Mouse (Mus musculus) liver, embryonic 14.5 days (tissue): ENCODE results near the gene Immt. TPM values are rescaled to one million over a fixed set of nuclear protein-coding genes. Genes with fewer than 3 reads are reported as not detected.

Source experiments
- ATAC-seq: fragments of 200-750 bp; cut with Nextera tagmentation; 2 replicates; pipeline ENCODE4 v1.8.0; 2017; ENCODE audit warnings: moderate number of reproducible peaks, mild to moderate bottlenecking, moderate library complexity; ENCODE audit not compliant: insufficient read depth
- DNase-seq, 3 experiments: peaks; one replicate each; pipeline ENCODE4 v3.0.0-alpha.2; 2012 to 2013; ENCODE audit warnings: low read depth in 3 of 3, low spot score in 3 of 3
- H3K27ac ChIP-seq: fragments of 300-500 bp; sonication (generic); 2 replicates; pipeline ENCODE4 v1.5.1; 2014; ENCODE audit warnings: moderate library complexity, mild to moderate bottlenecking, control low read depth, inconsistent platforms
- H3K27me3 ChIP-seq: fragments of 300-500 bp; sonication (generic); 2 replicates; pipeline ENCODE4 v1.6.1; 2014; ENCODE audit warnings: mild to moderate bottlenecking, low read length, moderate library complexity; ENCODE audit not compliant: control insufficient read depth, insufficient read depth
- H3K36me3 ChIP-seq: fragments of 300-500 bp; sonication (generic); replicated peaks from 2 replicates; pipeline ENCODE4 v1.6.1; 2014; ENCODE audit warnings: low read depth; ENCODE audit not compliant: control insufficient read depth, insufficient read depth
- H3K4me1 ChIP-seq, 2 experiments: fragments of 200-500 bp in 1 of 2; fragments of 300-500 bp in 1 of 2; sonication (generic) in 1 of 2; replicated peaks; 2 replicates each; pipeline ENCODE4 v1.6.1; 2012 to 2014; ENCODE audit warnings: antibody characterized with exemption in 1 of 2, inconsistent platforms in 1 of 2, low read length in 1 of 2; ENCODE audit not compliant: control insufficient read depth in 2 of 2, insufficient read depth in 2 of 2
- H3K4me2 ChIP-seq: fragments of 300-500 bp; sonication (generic); 2 replicates; pipeline ENCODE4 v1.6.1; 2014; ENCODE audit warnings: low read depth, mild to moderate bottlenecking, control low read depth, moderate library complexity
- H3K4me3 ChIP-seq, 2 experiments: fragments of 200-500 bp in 1 of 2; fragments of 300-500 bp in 1 of 2; sonication (generic) in 1 of 2; 2 replicates each; pipeline ENCODE4 v1.5.1; 2012 to 2014; ENCODE audit warnings: low read depth in 2 of 2, low read length in 2 of 2, mild to moderate bottlenecking in 2 of 2, control low read depth in 1 of 2, inconsistent platforms in 1 of 2, moderate library complexity in 1 of 2; ENCODE audit not compliant: insufficient read depth in 1 of 2
- H3K9ac ChIP-seq: fragments of 300-500 bp; sonication (generic); replicated peaks from 2 replicates; pipeline ENCODE4 v1.6.1; 2014; ENCODE audit warnings: mild to moderate bottlenecking, control low read depth, moderate library complexity
- H3K9me3 ChIP-seq: fragments of 300-500 bp; sonication (generic); 2 replicates; pipeline ENCODE4 v1.6.1; 2016; ENCODE audit warnings: low read length, mixed read lengths; ENCODE audit not compliant: control insufficient read depth
- CTCF ChIP-seq: IDR thresholded peaks from 2 replicates; pipeline ENCODE4 v1.5.1; 2016; ENCODE audit warnings: antibody characterized with exemption, low read depth, control low read depth
- EP300 ChIP-seq: IDR thresholded peaks from 2 replicates; pipeline ENCODE4 v1.6.1; 2016; ENCODE audit warnings: antibody characterized with exemption, low read depth
- WGBS: fragments of 180-500 bp; shearing (Covaris S2); extraction: QIAGEN DNeasy Blood & Tissue Kit; methylation state at CpG from one replicate; pipeline ENCODE4 v1.1.7; 2014; ENCODE audit not compliant: insufficient replicate concordance; 5-methylcytosine and 5-hydroxymethylcytosine counted together
- polyA plus RNA-seq, 2 experiments: library from polyadenylated mRNA; depleted of rRNA in 1 of 2; stranded (reverse) in 1 of 2; unstranded in 1 of 2; fragments of >200 nt; fragmentation: Nextera tagmentation in 1 of 2; extraction: Ambion mirVana in 1 of 2; gene quantifications; 2 replicates each; pipeline versions ENCODE4 v1.2.1 to v1.2.3; 2012 to 2014

The Immt gene
- polyA plus RNA-seq, 2 experiments = 47.0 to 132 TPM

DNA sequence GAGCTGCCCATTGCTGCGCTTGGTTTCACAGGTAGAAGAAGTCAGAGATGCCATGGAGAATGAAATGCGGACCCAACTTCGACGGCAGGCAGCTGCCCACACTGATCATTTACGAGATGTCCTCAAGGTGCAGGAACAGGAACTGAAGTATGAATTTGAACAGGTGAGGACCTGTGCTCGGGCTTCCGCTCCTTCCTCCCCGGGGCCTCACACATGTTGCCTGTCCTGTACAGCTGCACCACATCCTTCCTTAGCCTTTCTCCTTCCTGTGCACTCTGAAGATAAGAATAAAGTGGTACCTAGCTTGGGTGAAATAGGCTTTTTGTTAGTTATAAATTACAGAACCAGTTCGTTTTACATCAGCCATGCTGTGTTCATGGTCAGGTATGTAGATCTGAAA is 40.3 kb downstream of the Immt start:
- no peak overlapping the region for H3K4me2 ChIP-seq
- H3K4me3 ChIP-seq = no peak overlapping the region
- no peaks in the 10 kb centered on the region for H3K4me1 ChIP-seq
- 65% methylated on average over 9 of the region's 9 CpGs for WGBS
- DNase-seq (no peak), ATAC-seq (no peak)
- no peak overlapping the region for H3K27ac ChIP-seq
- H3K27me3 ChIP-seq = no peaks in the 10 kb centered on the region
- no peak overlapping the region for H3K9ac ChIP-seq
- H3K36me3 ChIP-seq = peaks cover 53% of the 10 kb centered on the region
- no peaks in the 10 kb centered on the region for H3K9me3 ChIP-seq
- no peak for TF ChIP-seq EP300
- TF ChIP-seq CTCF = no peak

DNA sequence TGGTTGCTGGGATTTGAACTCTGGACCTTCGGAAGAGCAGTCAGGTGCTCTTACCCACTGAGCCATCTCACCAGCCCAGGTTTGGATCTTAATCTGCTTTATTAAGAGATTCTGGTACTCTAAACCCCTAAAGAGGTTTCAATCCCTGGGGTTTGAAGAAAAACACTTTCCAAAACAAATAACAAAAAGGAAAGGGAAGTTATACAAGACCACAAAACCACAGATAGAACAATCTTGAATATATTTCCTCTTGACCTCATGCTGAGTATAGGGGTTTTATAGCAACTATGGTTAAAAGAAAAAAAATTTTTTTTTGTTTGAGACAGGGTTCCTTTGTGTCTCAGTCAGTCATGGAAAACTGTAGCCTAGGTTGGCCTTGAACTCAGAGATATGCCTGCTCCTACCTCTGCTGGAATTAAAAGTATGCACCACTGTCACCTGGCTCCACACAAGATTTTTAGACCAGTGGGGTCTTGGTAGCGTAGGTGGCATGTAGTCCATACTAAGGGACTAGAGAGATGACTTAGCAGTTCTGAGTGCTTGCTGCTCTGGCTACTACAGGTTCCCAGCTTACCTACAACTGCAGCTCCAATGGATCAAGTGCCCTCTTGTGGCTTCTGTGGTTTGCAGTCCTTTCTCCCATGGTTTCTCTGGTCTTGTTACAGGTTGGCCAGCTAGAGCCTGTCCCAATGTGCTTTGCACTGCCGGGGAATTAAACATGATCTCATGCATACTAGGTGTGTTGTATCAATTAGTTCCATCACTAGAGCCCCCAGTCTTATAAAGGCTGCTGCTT is 47.0 kb downstream of the Immt start:
- no peaks in the 10 kb centered on the region for H3K27me3 ChIP-seq
- no peaks in the 10 kb centered on the region for H3K4me1 ChIP-seq
- WGBS = 69% methylated on average over 3 of the region's 3 CpGs
- H3K4me2 ChIP-seq = no peak overlapping the region
- ATAC-seq = no peak
- H3K36me3 ChIP-seq = peaks cover 68% of the 10 kb centered on the region
- no peak overlapping the region for H3K9ac ChIP-seq
- no peak overlapping the region for H3K27ac ChIP-seq
- no peak for DNase-seq
- peak; percentile 13; the same call in 1 of the 2 replicates for TF ChIP-seq CTCF
- TF ChIP-seq EP300 = no peak
- H3K9me3 ChIP-seq = no peaks in the 10 kb centered on the region
- H3K4me3 ChIP-seq = no peak overlapping the region

DNA sequence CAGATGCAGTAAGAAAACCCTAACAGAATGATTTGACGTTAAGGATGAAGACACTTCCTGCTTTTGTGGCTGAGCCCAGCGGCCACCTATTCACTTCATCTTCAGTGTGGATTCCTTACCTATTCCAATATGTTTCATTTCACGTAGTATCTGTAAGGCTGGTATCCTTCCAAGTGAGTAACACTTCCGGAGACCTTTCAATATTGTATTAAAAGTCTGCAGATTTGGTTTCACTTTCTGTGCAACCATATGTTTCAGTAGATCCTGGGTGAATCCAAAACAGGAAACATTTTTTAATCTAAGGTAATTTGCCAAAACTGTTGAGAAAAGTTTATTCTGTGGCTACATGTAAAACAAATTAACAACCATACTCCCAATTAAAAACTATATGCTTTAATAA is 62.1 kb downstream of the Immt start:
- Histone ChIP-seq H3K4me2 (no peak overlapping the region), H3K36me3 (peaks cover 72% of the 10 kb centered on the region), H3K4me1 (no peaks in the 10 kb centered on the region), H3K9ac (no peak overlapping the region), H3K9me3 (no peaks in the 10 kb centered on the region), H3K4me3 (no peak overlapping the region), H3K27me3 (no peaks in the 10 kb centered on the region), H3K27ac (no peak overlapping the region)
- no peak for TF ChIP-seq EP300
- TF ChIP-seq CTCF = no peak
- ATAC-seq (no peak), DNase-seq (no peak)
- WGBS = 78% methylated on average over 4 of the region's 4 CpGs

DNA sequence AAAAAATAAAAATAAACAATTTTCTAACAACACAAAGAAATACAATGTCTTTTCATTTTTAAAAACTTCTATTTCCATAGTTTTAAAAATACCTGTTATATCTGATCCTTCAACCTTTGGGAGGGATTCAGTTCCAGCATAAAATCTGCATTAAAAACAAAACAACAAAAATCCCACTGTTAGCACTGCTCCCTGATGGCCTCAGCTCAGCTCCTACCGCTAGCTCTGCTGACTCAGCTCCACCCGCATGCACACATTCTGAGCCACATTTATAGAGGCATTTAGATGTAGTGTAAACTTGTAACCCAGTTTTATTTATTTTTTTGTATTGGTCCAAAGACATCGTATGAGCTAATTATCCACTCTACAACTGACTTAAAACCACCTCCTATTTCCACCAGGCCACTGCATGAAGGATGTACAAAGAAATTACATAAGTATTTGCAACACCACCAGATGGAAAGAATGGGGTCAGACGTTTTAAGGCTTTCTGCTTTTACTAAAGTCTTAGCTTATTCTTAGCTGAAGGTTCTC is 76.6 kb downstream of the Immt start:
- TF ChIP-seq EP300 = no peak
- no peak for TF ChIP-seq CTCF
- Histone ChIP-seq H3K4me1 (peaks cover 17 to 28% of the 10 kb centered on the region in 2 experiments), H3K36me3 (peaks cover 22% of the 10 kb centered on the region), H3K27ac (no peak overlapping the region), H3K27me3 (no peaks in the 10 kb centered on the region), H3K9ac (peak overlapping the region; percentile 87), H3K4me3 (peak overlapping the region; percentile 94 to 98), H3K4me2 (peak overlapping the region; percentile 95), H3K9me3 (no peaks in the 10 kb centered on the region)
- WGBS = 1% methylated on average over 4 of the region's 4 CpGs
- DNase-seq = peak in 1 of 3 experiments; percentile 11
- ATAC-seq = no peak

DNA sequence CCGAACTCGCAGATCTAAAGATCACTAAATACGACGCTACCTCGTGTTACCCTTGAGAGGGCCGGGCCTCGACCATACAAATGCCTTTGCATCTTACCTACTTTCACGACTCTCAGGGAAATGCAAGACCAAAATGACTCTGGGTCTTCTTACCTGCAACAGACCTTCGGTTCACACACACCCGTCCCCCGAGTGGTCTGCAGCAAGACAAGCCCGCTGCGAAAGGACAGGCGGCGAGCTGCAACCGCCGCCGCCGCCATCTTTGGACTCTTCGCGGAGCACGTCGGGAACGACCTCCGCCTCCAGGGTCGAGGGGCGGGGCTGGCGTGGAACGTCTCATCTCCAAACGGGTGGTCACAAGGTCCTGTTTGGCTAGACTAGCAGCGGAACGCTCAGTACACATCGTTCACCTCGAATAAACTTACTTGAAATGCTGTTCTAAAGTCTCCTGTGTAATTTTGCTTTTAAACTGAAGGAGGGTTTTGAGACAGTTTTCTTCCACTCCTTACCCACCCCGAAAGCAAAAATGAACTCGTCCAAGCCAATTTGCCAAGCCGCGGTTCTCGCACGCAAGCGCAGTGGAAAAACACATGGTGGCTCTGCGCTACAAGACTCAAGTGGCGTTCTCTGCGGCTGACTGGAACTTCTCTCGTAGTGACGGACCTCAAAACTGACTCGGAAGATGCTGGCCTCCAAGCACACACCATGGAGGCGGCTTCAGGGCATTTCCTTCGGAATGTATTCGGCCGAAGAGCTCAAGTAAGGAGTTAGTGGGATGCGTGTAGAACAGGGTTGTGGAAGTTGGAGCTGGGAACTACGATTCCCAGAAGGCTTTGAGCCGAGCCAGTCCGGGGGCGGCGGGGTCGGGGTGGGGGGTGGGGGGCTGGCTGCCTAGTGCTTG is 77.6 kb downstream of the Immt start, which contains the start of the genes Ptcd3 and Polr1a:
Gene Ptcd3 (minus strand): TSS at position 270 of the 901 bp plus-strand sequence.
Gene Polr1a (plus strand): TSS at position 573 of the 901 bp plus-strand sequence.
- peak within 1 kb of the TSS; percentile 94 to 98 for H3K4me3 ChIP-seq
- H3K27ac ChIP-seq = no peak within 1 kb of the TSS; the same call in 1 of the 2 replicates
- no peaks in the 10 kb centered on the region for H3K9me3 ChIP-seq
- peak within 1 kb of the TSS; percentile 87 for H3K9ac ChIP-seq
- no peaks in the 10 kb centered on the region for H3K27me3 ChIP-seq
- peaks cover 17 to 29% of the 10 kb centered on the region in 2 experiments for H3K4me1 ChIP-seq
- ATAC-seq (peak; percentile 84), DNase-seq (peak; percentile 84 to 88 (median 86))
- peaks cover 26% of the 10 kb centered on the region for H3K36me3 ChIP-seq
- TF ChIP-seq CTCF = no peak
- 0 out of 2 replicates have a peak, but pooled peaks have one; percentile 41 for TF ChIP-seq EP300
- under 1% methylated on average over 58 of the region's 58 CpGs for WGBS
- peak within 1 kb of the TSS; percentile 95 for H3K4me2 ChIP-seq
